Mouse (Mus musculus): ENCODE data around the gene Dbn1. TPM values are rescaled to one million over a fixed set of nuclear protein-coding genes. Genes with fewer than 3 reads are reported as not detected.

Gene Dbn1
- total RNA-seq, 2 experiments from 2014 or later: 1.4 to 1.6 TPM

Other genes starting within 250 kb of the Dbn1 start
- 248 and 296 TPM in 2 replicates for gene Prelid1, start 167.6 kb downstream of the Dbn1 start, total RNA-seq (2014; fragmentation: Nextera tagmentation)
- gene Prelid1, start 167.6 kb downstream of the Dbn1 start, total RNA-seq (2017): 111 and 115 TPM in 2 replicates
- 87.6 and 100 TPM in 2 replicates for gene Rab24, start 166.2 kb downstream of the Dbn1 start, total RNA-seq (2014; fragmentation: Nextera tagmentation)
- gene Rab24, start 166.2 kb downstream of the Dbn1 start, total RNA-seq (2017): 34.3 and 37.4 TPM in 2 replicates
- 1.3 and 2.0 TPM in 2 replicates for gene Mxd3, start 158.3 kb downstream of the Dbn1 start, total RNA-seq (2014; fragmentation: Nextera tagmentation)
- gene Mxd3, start 158.3 kb downstream of the Dbn1 start, total RNA-seq (2017): 3.8 and 4.7 TPM in 2 replicates
- 150 and 177 TPM in 2 replicates for gene Lman2, start 125.3 kb downstream of the Dbn1 start, total RNA-seq (2014; fragmentation: Nextera tagmentation)
- 128 and 145 TPM in 2 replicates for gene Lman2, start 125.3 kb downstream of the Dbn1 start, total RNA-seq (2017)
- gene Rgs14, start 118.4 kb downstream of the Dbn1 start, total RNA-seq (2014; fragmentation: Nextera tagmentation): 12.8 and 16.4 TPM in 2 replicates
- 7.0 and 8.8 TPM in 2 replicates for gene Rgs14, start 118.4 kb downstream of the Dbn1 start, total RNA-seq (2017)
- not detected in 2 replicates for gene Slc34a1, start 89.9 kb downstream of the Dbn1 start, total RNA-seq (2014; fragmentation: Nextera tagmentation)
- gene Slc34a1, start 89.9 kb downstream of the Dbn1 start, total RNA-seq (2017): 0.56 TPM in 1 of 2 replicates, not detected in the other
- gene Pfn3, start 72.9 kb downstream of the Dbn1 start, total RNA-seq (2014; fragmentation: Nextera tagmentation): not detected in 2 replicates
- not detected in 2 replicates for gene Pfn3, start 72.9 kb downstream of the Dbn1 start, total RNA-seq (2017)
- gene F12, start 61.3 kb downstream of the Dbn1 start, total RNA-seq (2014; fragmentation: Nextera tagmentation): not detected in 2 replicates
- gene F12, start 61.3 kb downstream of the Dbn1 start, total RNA-seq (2017): not detected in 2 replicates
- 56.7 and 62.4 TPM in 2 replicates for gene Grk6, start 43.0 kb downstream of the Dbn1 start, total RNA-seq (2014; fragmentation: Nextera tagmentation)
- 64.8 and 67.5 TPM in 2 replicates for gene Grk6, start 43.0 kb downstream of the Dbn1 start, total RNA-seq (2017)
- gene Prr7, start 23.8 kb downstream of the Dbn1 start, total RNA-seq (2014; fragmentation: Nextera tagmentation): 1.9 TPM in 1 of 2 replicates, not detected in the other
- 1.6 TPM in 1 of 2 replicates, not detected in the other for gene Prr7, start 23.8 kb downstream of the Dbn1 start, total RNA-seq (2017)
- 10.2 and 23.3 TPM in 2 replicates for gene Pdlim7, start 25.6 kb upstream of the Dbn1 start, total RNA-seq (2014; fragmentation: Nextera tagmentation)
- 4.1 and 5.7 TPM in 2 replicates for gene Pdlim7, start 25.6 kb upstream of the Dbn1 start, total RNA-seq (2017)
- 26.2 and 59.4 TPM in 2 replicates for gene Dok3, start 41.2 kb upstream of the Dbn1 start, total RNA-seq (2014; fragmentation: Nextera tagmentation)
- gene Dok3, start 41.2 kb upstream of the Dbn1 start, total RNA-seq (2017): 32.7 and 40.6 TPM in 2 replicates
- gene Ddx41, start 48.5 kb upstream of the Dbn1 start, total RNA-seq (2014; fragmentation: Nextera tagmentation): 54.4 and 69.5 TPM in 2 replicates
- gene Ddx41, start 48.5 kb upstream of the Dbn1 start, total RNA-seq (2017): 73.7 and 81.8 TPM in 2 replicates
- gene Fam193b, start 83.0 kb upstream of the Dbn1 start, total RNA-seq (2014; fragmentation: Nextera tagmentation): 36.0 and 59.5 TPM in 2 replicates
- gene Fam193b, start 83.0 kb upstream of the Dbn1 start, total RNA-seq (2017): 28.4 and 31.9 TPM in 2 replicates
- gene Tmed9, start 85.6 kb upstream of the Dbn1 start, total RNA-seq (2014; fragmentation: Nextera tagmentation): 117 and 127 TPM in 2 replicates
- 229 and 241 TPM in 2 replicates for gene Tmed9, start 85.6 kb upstream of the Dbn1 start, total RNA-seq (2017)
- 10.8 and 15.3 TPM in 2 replicates for gene B4galt7, start 111.8 kb upstream of the Dbn1 start, total RNA-seq (2014; fragmentation: Nextera tagmentation)
- 14.0 and 18.1 TPM in 2 replicates for gene B4galt7, start 111.8 kb upstream of the Dbn1 start, total RNA-seq (2017)
- gene Caml, start 134.9 kb upstream of the Dbn1 start, total RNA-seq (2014; fragmentation: Nextera tagmentation): 33.9 and 46.9 TPM in 2 replicates
- 33.0 and 49.9 TPM in 2 replicates for gene Caml, start 134.9 kb upstream of the Dbn1 start, total RNA-seq (2017)
- 57.5 and 73.9 TPM in 2 replicates for gene Ddx46, start 146.9 kb upstream of the Dbn1 start, total RNA-seq (2014; fragmentation: Nextera tagmentation)
- gene Ddx46, start 146.9 kb upstream of the Dbn1 start, total RNA-seq (2017): 113 and 128 TPM in 2 replicates
- 49.1 and 59.0 TPM in 2 replicates for gene B230219D22Rik, start 205.0 kb upstream of the Dbn1 start, total RNA-seq (2014; fragmentation: Nextera tagmentation)
- 31.0 and 39.0 TPM in 2 replicates for gene B230219D22Rik, start 205.0 kb upstream of the Dbn1 start, total RNA-seq (2017)
- gene Txndc15, start 226.5 kb upstream of the Dbn1 start, total RNA-seq (2014; fragmentation: Nextera tagmentation): 19.7 and 34.3 TPM in 2 replicates
- gene Txndc15, start 226.5 kb upstream of the Dbn1 start, total RNA-seq (2017): 52.1 and 53.5 TPM in 2 replicates
- gene Pcbd2, start 239.3 kb upstream of the Dbn1 start, total RNA-seq (2014; fragmentation: Nextera tagmentation): 47.4 and 48.2 TPM in 2 replicates
- 6.9 and 30.3 TPM in 2 replicates for gene Pcbd2, start 239.3 kb upstream of the Dbn1 start, total RNA-seq (2017)